Mouse (Mus musculus) gastrocnemius, postnatal 36 days (tissue): ENCODE measurements at regions not wholly inside any gene's neighbourhood (a gene's known extent, or its start where the extent isn't known, plus 50 kb on each side); places are given as distances from the start of the nearest gene placed in this dataset.

ENCODE experiments used
- DNase-seq, 2 experiments: peaks; one replicate each; pipeline ENCODE4 v3.0.0; 2022
- intact Hi-C: fragments of 180-260 bp; cut with DNase I; formaldehyde crosslinking; loops from one replicate; pipeline ENCODE4 v1.15.1; 2025

DNA sequence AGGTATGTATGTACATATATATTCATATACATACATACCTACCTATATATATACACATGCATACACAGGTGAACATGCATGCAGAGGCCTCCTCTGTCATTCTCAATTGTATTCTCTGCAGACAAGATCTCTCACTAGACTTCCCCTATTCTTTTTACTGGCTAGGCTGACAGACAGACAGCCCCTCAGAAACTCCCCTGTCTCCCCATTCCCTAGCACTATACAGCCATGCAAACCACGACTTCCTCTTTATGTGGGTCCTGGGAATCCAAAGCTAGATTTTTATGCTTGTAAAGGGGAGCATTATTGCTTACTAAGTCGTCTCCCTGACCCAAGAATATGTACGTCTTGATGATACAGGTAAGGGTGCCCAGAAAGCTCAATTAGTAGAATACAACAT is 86.9 kb downstream of the Fam124b start:
- DNase-seq, result no peak

DNA sequence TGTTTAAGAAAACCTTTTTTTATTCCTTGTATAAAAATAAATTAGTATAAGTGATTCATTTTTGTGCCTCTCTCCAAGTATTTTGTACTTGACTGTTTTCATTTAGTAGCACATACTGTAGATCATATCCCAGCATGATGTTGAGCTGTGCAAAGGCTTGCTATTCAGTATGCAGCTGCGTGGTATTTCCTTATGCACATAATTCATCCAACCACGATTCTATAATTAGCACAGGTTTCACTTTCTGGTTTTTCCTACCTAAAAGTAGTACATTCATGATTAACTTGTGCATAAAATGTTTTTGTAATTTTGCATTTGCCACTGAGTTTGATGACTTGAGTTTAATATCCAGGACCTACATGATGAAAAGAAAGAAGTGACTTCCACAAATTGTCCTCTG is 94.3 kb downstream of the Fam124b start:
- intact Hi-C loops, result no loop called here

More for the DNA sequence above, 86.9 kb downstream of the Fam124b start:
- intact Hi-C loops, result no loop called here

DNA sequence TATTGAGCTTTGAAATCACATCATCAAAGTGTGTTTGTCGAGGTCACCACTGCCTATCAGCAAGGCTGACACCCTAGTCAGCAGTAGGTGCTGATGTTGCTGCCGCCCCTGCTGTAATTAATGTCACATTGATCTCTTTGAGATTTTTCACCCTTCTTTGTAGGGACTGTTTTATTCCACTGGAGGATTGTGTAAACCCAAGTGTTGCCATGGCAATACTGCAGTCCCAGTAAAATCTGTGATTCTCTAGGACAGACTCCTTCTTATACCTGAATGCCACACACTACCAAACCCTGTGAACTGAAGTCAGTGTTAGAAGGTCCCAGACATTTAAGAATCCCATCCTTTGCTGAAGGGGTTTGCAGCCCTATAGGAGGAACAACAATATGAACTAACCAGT is 102.4 kb downstream of the Fam124b start:
- no peak for DNase-seq
- intact Hi-C loops, result no loop called here

More for the DNA sequence above, 94.3 kb downstream of the Fam124b start:
- no peak for DNase-seq

DNA sequence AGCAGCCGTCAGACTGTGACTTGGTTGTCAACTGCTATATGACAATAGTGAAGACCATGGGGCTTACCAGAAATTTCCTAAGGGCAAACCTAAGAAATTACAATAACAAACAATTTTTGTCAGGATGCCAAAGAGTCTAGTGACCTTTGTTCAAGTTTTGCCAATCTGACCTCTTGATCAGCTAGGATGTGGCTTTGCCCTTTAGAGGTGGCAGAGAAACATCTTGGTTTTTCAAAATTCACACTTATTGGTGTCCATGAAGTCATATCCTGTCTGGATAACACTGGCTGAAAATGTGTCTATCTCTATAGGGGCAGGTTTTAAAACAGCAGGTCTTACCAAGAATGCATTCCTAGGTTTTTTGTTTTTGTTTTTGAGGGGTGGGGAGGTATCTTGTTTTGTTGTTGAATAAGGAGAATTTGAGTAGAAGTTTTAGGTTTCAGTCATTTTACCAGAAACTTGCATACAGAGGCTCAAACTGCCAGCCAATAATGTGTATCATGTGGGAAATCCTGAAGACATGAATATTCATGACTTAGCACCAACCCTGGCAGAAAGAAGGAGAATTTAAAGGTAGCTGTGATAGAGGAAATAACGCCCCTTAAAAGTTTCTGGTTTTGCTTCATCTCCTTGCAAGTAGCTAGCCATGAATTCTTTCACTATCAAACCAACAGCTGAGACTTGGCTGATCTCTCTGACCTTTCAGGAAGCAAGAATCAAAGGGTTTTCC is 110.4 kb downstream of the Fam124b start:
- no peak for DNase-seq
- intact Hi-C loops, result loop anchor here (10.0 kb wide), 2 partner anchors 113 to 403 kb away; no protein-coding TSS in a partner anchor

DNA sequence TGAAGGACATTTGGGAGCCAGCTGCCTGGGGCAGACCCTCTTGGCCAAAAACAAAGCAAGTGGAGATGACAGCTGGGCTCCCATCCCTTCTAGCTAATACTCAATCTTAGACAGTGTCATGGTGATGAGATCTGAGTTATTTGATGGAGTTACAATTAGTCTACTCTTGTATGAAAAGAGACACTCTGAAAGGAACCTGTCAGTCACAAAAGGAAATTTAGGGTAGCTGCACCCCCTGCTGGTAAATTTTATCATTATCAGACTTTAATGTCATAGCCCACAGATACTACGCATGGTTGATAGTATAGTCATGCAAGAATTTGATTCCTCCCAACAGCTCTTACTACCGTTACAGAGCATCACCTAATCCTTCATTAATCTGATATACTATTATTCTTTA is 112.0 kb downstream of the Fam124b start:
- intact Hi-C loops, result loop anchor here (1.0 to 10.0 kb wide), 3 partner anchors 111 to 401 kb away; no protein-coding TSS in a partner anchor
- DNase-seq, result peak in 1 of 2 experiments; percentile 6

DNA sequence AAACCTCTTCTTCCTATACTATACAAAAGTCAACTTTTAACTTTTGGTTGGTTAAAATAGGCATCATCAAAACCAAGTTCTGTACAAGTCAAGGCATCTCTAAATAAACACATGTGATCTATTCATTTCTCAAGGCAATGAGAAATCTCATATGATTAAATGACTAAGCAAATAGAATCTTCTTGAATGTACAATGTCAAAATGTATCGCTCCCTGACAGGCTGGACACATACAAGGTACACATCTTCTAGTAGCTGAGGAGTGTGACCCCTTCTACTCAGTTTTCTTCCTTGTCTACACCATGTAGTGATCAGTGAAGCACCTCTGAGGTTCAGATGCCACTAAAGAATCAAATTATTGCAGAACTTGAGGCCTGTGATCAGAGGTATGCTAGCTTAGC is 120.0 kb downstream of the Fam124b start:
- DNase-seq, result no peak
- intact Hi-C loops, result no loop called here

DNA sequence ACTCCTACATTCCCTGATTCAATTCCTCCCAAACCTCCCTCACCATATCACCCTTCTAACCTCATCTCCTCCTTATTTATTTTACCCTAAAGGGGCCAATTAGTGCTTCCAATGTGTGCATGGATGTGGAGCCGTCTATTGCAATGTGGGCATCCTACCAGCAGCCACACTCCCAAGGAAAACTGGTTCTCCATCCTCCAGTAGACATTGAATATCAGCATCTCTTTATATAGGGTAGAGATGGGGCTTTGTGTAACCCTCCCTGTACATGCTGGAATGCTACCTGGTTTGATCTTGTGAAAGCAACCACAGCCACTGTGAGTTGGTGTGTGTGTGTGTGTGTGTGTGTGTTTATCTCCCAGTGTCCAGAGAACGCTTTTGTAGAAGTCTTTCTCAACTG is 126.5 kb downstream of the Fam124b start:
- intact Hi-C loops, result no loop called here
- DNase-seq, result no peak

DNA sequence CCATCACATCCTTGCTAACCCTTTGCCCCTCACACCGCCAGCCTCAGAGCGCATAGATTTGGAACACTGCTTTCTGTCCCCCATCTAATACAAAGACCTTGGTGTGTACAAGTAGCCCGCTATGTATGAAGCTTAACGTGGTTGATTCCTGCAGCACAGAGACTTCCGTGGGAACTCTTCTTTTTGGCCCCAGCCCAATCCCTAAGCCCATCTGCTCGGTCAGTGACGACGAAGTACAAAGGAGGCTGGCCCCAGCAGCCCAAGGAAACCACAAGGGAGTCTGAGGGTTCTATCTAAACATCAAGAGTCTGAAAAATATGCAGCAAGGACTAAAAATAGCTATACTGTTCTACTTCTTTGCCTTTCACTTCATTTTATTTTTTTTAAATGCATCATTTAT is 126.9 kb downstream of the Fam124b start:
- intact Hi-C loops, result no loop called here
- DNase-seq, result peak in 1 of 2 experiments; percentile 10

DNA sequence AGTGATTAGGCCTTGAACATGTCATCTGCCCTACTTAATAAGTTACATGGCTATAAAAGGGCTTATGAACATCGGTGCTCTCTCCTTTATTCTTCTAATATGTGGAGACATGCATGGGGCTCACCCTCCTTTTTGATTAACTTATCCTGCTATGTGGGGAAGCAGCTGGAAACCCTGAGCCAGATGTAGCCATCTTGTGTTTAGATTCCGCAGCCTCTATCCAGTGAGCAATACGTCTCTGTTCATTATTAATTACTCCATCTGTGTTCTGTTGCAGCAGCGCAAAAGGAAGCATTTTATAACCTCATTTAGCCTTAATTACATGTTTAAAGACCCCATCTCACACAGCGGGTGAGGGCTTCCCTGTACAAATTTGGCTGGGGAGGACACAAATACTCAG is 129.6 kb downstream of the Fam124b start:
- no peak for DNase-seq
- intact Hi-C loops, result no loop called here

DNA sequence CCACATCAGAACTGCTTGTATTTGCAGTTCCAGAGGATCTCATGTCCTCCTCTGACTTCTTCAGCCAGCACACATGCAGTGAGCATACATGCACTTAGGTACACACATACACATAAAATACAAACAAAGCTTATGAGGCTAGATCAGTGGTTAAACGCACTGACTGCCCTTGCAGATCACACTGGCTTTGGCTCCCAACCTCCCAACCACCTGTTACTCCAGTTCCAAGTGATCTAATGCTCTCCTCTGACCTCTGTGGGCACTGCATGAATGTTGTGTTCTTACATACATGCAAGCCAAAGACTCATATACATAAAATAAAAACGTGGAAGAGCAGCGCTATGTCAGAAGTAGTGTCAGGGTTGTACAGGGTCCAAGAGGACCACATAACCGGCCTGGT is 141.9 kb downstream of the Fam124b start:
- no peak for DNase-seq
- intact Hi-C loops, result no loop called here

DNA sequence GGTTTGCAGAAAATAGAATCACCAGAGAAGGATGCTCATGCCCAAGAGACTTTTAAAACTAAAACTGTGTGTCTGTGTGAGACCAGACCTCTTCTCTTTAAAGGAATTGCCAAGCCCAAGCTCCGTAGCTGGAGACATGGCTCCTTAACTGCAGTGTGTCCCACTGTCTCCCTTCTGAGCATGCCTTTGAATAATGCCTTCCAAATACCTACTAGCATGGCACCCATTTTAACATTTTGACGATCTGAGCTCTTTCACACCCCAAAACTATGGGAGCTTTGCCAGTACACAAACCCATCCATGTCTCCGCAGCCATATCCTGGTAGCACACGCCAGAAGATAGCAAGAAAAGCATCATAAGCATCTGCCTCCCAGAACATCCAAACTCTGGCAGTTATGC is 143.9 kb downstream of the Fam124b start:
- DNase-seq, result no peak
- intact Hi-C loops, result no loop called here

DNA sequence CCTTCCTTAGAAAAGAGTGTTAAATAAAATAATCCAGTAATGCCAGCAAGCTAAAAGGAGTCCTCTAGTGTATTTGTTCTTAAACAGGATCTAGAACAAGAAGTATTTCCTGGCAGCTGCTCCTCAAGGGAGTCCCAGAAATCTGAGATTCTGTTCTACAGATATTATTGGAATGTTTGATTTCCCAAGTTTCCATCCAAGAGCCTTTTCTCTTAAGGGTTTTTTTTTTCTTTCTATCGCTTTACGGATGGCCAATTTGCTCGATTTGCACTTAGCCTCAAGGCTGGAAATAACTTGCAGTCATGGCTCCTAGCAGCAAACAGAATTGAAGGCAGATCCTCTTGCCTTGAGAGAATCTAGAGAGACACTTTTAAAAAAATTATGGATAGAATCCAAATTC is 144.3 kb downstream of the Fam124b start:
- DNase-seq, result no peak
- intact Hi-C loops, result no loop called here

DNA sequence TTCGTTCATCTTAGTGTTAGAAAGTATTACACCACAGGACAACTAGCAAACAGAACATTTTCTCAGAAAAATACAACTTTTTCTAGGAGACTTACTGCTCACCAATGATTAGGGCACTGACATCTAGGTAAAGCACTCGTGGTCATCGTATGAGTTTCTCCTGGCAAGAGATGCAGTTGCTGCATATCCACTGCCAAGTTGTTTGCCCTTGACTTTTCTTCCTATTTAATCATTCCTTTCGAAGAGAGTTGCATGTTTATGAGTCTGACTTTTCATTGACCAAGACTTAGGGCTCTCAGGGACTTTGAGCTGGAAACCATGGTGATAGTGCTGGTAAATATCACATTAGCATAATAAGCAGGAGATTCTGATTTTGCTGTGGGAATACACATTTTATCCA is 149.1 kb downstream of the Fam124b start:
- no peak for DNase-seq
- intact Hi-C loops, result no loop called here

DNA sequence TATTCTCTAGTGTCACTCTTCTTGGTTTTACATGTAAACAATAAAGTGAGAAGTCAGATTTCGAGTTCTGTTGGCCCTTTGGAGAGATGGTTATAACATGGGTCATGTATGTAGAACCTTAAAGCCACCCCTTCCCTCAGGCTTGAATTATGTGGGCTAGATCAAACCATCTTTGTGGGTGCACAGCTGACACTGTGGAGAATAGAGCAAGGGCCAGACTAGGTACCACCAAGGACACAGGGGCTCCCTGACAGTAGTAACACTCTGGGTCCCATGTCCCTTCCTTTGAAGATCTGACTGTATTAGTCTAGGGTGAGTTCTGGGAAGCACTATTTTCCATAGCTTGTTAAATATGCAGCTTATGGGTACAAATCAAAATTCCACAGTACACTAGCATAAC is 156.2 kb downstream of the Fam124b start:
- DNase-seq, result no peak
- intact Hi-C loops, result no loop called here

DNA sequence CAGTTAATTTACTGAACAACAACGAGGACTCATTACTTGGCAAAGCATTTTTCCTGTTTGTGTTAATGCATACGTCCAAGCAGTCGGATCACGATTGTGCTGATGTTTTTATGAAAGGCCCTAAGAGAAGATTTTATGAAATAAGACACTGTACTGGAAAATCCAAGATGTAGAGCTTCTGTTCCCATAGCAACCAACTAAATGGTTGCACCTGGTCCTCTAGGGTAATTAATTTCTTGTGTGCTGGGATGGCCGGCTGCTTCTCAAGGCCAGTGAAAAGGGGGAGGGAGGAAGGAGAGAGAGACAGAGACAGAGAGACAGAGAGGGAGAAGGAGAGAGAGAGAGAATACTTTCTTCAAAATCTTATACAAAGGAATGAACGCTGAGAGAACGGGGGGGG is 156.6 kb downstream of the Fam124b start:
- intact Hi-C loops, result no loop called here
- DNase-seq, result no peak

DNA sequence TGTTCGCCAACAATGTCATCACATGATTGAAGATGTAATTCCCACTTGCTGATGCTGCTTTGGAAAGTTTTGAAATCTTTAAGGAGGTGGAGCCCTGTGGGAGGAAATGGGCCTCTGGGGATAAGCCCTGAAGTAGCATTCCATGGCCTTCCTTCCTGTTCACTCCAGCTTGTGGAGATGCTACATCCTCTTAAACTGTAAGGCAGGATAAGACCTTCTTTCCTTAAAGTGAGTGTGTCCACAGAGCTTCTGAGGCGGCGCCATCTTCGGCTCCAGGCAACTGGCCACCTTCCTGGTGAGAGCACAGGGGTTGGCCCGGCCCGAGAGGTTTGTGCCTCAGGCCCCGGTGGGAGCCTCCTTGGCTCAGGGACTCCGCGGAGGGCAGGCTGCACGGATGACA is 173.1 kb downstream of the Fam124b start:
- DNase-seq, result no peak
- intact Hi-C loops, result no loop called here

DNA sequence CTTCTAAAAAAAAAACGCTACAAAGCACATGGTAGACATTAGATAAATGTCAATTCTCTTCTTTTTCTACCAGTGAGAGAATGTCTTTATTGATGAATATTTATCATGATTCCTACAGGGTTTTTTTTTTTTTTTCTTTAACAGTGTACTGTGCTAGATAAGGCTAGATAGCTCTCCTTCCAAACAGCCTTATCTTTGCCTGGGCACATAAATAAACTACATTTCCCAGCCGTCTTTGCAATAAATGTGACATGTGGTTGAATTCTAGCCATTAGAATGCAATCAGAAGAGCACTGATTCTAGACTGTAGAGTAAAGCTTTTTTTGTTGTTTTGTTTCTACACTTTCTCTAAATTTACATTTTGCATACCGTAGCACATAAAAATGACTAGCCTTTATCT is 177.9 kb downstream of the Fam124b start:
- intact Hi-C loops, result no loop called here
- DNase-seq, result no peak

DNA sequence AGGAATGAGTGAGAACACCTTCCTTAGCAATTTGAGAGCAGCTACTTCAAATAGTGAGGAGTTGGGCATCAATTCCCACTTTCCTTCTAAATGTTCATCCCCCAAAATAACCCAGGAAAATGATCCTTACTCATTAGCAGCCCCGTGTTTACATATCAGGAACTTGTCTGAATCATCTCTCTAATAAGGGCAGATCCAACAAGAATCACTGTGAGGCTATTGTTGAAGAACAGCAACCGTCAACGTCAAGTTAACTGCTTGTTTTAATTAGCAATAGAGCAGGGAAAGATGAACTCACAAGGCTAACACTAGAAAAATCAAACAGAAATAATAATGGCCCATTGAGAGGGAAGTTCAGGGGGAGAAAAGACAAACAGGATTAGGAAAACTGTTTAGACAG is 178.4 kb downstream of the Fam124b start:
- intact Hi-C loops, result no loop called here
- DNase-seq, result no peak

DNA sequence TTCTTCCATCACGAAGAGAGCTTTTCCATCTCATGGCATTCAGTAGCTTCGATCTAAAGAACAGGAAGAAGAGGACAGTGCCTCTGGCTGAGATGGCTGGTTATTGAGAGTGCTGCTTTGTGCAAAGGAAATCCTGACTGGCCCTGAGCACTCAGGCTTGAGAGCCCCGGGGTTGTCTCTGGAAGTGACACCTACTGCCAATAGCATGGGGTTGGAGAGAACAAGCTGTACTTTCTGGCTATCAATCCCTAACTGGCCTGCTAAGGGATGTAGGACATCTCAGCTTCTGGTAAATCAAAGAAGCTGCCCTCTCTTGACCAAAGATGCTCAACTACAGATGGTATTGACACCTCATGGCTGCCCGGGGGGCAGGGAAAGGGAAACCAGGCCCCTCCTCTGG is 178.2 kb upstream of the Serpine2 start:
- intact Hi-C loops, result no loop called here
- no peak for DNase-seq

DNA sequence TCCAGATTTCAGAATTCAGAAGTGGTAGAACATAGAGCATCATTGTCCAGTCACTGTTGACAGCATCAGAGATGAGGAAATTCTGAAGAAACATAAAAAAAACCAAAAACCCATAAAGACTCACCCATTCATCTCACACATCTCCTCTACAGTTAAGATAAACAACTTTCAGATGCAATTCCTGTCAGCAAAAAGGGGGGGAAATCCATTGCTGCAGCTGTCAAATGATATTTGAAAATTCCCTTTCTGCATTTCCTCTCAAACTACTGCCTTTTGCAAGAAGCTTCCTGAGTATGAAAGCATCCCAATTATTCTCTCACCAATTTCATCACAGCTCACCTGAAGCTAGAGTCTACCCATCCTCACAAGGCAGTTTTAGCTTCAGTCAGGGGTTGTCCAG is 177.1 kb upstream of the Serpine2 start:
- no peak for DNase-seq
- intact Hi-C loops, result no loop called here

DNA sequence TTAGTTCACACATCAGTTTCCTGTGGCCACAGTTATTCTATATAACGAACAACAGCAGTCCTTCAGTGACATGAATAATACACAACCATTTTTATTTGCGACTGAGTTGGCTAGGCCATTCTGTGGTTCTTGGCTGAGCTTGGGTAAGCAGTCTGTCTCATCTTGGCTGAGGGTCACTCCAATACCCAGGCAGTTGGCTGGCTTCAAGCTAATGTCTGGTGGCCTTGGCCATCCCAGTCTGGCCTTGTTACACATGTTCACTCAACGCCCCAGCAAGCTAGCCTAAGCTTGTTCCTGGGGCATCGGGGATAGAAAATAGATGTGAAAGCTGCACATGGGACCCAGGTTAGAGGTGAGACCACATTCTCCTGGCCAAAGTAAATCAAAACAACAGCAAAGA is 175.5 kb upstream of the Serpine2 start:
- DNase-seq, result no peak
- intact Hi-C loops, result no loop called here

DNA sequence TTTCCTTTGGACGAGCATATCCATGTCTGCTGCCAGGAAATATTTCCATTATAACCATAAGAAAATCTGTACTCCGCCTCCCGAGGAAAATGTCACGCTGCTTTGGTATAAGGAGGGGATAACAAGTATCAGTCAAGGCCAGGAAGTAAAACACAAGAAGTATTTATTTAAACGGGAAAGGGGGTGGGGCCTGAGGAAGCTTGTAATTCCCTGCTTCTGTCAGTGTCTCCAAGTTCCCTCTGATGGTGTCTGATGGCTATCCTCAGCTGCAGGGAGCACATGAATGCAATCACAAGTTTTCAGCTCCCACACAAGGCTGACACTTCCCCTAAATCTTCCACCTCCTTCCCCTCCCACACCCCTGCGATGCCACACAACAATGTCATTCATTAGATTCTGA is 172.5 kb upstream of the Serpine2 start:
- DNase-seq, result no peak
- intact Hi-C loops, result no loop called here

DNA sequence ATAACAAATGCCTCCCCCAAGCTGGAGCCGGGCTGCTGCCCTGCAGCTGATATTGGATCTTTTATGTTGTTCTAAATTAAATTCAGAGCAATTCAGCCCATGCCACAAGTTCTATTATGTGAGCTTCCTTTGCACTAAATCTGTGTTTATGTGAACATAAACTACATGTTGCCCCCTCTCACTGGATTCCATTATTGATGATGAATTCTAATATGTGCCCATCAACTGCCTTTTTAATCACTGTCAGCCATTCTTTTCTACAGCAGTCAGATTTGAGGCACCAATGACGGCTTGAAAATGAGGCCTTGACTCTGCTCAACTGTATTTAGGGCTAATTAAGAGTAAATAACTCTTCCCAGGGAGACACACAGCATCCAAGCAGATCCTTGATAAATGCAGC is 172.1 kb upstream of the Serpine2 start:
- intact Hi-C loops, result no loop called here
- DNase-seq, result no peak
